Mouse (Mus musculus): ENCODE data around the gene Parp8.

DNA sequence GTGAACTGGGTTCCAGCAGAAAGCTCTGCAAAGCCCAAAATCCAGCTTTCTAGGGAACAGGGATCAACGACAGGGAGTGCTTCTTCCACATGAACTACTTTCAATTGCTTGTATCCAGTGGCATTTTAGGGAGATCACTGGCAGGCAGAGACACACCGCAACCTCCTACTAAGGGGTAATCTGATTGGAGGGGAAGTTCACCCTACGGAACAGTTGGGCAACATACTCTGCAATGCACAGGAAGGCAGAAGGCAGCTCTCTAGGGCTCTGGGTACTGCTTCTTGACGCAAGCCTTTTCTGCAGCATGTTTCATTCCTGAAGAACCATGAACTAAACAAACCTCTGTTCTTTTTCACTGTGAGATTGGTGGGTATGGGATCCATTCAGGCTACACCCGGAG is 10.9 kb upstream of the Parp8 start:
- TF ChIP-seq CTCF (IDR thresholded peaks at IDR 0.05; ENCODE audit: low read depth, low read length): no peak
- TF ChIP-seq GATA1 (IDR thresholded peaks at IDR 0.05; ENCODE audit: borderline replicate concordance, low read length): no peak
- no peak for TF ChIP-seq TAL1 (conservative IDR thresholded peaks at IDR 0.05; ENCODE audit: low read depth, low read length)
- TF ChIP-seq POLR2AphosphoS5 (IDR thresholded peaks at IDR 0.05; ENCODE audit: insufficient replicate concordance, low read depth, low read length): no peak
- no peak for TF ChIP-seq GATA2 (IDR thresholded peaks at IDR 0.05; ENCODE audit: borderline replicate concordance, low read depth, low read length)
